Mouse (Mus musculus): ENCODE measurements around the gene Tcea2. TPM values are rescaled to one million over a fixed set of nuclear protein-coding genes. Genes with fewer than 3 reads are reported as not detected.

Gene Tcea2
- 3.5 and 3.7 TPM in 2 replicates for polyA plus RNA-seq (2012; rRNA removed; ENCODE audit: low replicate concordance)

GRCm38 (mm10) chr2:181679951-181680715, at the start of gene Tcea2:
Gene Tcea2 (plus strand): TSS chr2:181680310.

GRCm38 (mm10) chr2:181656734-181657133, 23.4 kb upstream of the Tcea2 start, which contains the start of gene Gm29797:
Gene Gm29797 (plus strand): TSS chr2:181657034.

DNA sequence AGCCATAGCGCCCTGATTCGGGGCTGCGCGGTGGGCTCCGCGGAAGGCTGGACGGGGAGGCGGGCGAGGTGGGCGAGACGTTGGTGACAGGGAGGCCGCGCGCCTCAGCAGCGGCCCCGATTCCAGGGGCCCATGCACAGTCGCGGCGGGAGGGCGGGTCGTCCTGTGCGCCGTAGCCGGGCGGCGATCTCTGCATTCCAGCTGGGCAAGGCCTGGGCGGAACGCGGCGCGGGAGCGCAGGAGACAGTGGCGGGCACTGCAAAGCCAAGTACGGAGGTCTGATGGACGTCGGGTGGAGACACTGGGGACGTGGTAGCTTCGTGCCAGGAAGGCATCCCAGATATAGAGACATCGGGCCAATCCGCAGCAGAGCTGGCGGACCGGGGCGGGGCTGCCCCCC, 8.8 kb upstream of the Tcea2 start, which contains the start of gene Sox18:
Sox18 (minus strand) TSS at position 315 of the 400 bp plus-strand sequence.

DNA sequence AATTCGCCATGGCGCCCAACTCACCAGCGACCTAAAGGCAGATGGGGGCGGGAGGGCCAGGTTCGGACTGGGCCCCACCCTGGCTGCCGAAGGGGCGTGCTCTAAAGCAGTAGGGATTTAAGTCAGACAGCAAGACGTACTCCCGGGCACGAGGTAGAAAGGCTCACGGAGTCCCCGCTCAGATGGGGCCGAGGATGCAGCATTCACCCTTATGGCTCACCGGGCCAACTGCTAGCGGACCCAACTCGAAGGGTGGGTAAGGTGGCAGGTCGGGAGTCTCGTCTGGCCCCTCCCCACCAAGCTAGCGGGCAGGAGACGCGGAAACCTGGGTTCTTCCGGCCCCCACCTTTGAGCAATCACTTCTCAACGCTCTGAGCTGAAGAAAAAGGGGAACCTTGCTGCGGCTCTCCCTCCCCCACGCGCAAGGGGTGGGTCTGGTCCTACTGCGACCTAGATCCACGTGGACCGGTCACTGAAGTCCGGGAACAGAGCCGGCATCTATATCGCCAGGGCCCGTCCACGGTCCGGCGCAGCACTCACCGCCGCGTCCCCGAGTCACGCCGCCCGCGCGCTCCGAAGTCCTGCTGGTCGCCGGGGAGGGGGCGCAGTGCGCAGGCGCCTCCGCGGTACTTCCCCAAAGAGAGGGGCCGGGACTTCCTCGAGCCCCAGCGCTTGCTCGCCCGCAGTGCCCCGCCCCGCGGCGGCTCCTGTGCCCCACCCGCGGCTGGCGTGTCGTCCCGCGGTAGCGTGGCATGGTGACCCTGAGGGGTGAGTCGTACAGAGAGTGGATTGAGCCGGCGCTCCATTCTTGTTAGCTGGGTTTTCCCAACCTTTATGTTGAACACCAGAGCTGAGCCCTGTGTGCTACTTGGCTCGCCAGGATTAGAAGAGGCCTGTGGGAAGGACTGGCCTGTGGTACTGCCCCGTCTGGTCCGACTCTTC, 13.5 kb downstream of the Tcea2 start, which contains the start of gene Rgs19:
Rgs19 (minus strand) TSS at position 639 of the 942 bp plus-strand sequence.

GRCm38 (mm10) chr2:181698241-181698640, 18.1 kb downstream of the Tcea2 start, which contains the start of gene Lkaaear1:
Gene Lkaaear1 (minus strand): TSS chr2:181698442.

DNA sequence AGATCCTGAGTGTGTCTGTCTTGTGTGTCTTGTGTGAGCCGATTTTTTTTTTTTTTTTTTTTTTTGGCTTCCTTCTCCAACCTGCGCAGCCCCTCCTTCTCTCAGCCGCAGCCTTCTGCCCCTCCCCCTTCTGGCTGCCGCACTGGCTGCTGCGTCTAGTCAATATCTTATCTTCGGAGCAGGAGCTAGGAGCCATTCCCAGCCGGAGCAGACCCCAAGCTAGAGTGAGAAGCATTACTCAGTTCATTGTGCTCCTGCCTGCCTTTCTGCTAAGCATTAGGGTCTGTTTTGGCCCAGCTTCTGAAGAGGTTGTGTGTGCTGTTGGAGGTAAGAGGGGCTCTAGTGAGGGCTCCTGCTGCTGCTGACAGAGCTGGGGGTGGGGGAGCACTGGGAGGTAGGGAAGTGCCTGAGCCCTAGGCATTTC, 34.8 kb downstream of the Tcea2 start, which contains the start of gene Oprl1:
Oprl1 (plus strand) TSS at position 114 of the 424 bp plus-strand sequence.

Other genes starting within 250 kb of the Tcea2 start
- gene Zbtb46, start 220.9 kb upstream of the Tcea2 start, polyA plus RNA-seq (2012; rRNA removed; ENCODE audit: low replicate concordance): 0.85 and 0.96 TPM in 2 replicates
- gene Abhd16b, start 187.1 kb upstream of the Tcea2 start, polyA plus RNA-seq (2012; rRNA removed; ENCODE audit: low replicate concordance): 0.06 TPM in 1 of 2 replicates, not detected in the other
- gene Tpd52l2, start 183.2 kb upstream of the Tcea2 start, polyA plus RNA-seq (2012; rRNA removed; ENCODE audit: low replicate concordance): 12.0 and 12.4 TPM in 2 replicates
- gene Dnajc5, start 159.8 kb upstream of the Tcea2 start, polyA plus RNA-seq (2012; rRNA removed; ENCODE audit: low replicate concordance): 20.8 and 23.1 TPM in 2 replicates
- gene Uckl1, start 95.4 kb upstream of the Tcea2 start, polyA plus RNA-seq (2012; rRNA removed; ENCODE audit: low replicate concordance): 92.3 and 132 TPM in 2 replicates
- gene Prpf6, start 88.4 kb upstream of the Tcea2 start, polyA plus RNA-seq (2012; rRNA removed; ENCODE audit: low replicate concordance): 4.1 and 4.5 TPM in 2 replicates
- 7.8 and 14.6 TPM in 2 replicates for gene Zfp512b, start 87.5 kb upstream of the Tcea2 start, polyA plus RNA-seq (2012; rRNA removed; ENCODE audit: low replicate concordance)
- gene Samd10, start 81.1 kb upstream of the Tcea2 start, polyA plus RNA-seq (2012; rRNA removed; ENCODE audit: low replicate concordance): 21.4 and 27.7 TPM in 2 replicates
- gene Gm29797, start 23.3 kb upstream of the Tcea2 start, polyA plus RNA-seq (2012; rRNA removed; ENCODE audit: low replicate concordance): 0.63 TPM in 1 of 2 replicates, not detected in the other
- 37.5 and 89.5 TPM in 2 replicates for gene Sox18, start 8.7 kb upstream of the Tcea2 start, polyA plus RNA-seq (2012; rRNA removed; ENCODE audit: low replicate concordance)
- gene Rgs19, start 13.7 kb downstream of the Tcea2 start, polyA plus RNA-seq (2012; rRNA removed; ENCODE audit: low replicate concordance): 17.5 and 20.7 TPM in 2 replicates
- gene Lkaaear1, start 18.1 kb downstream of the Tcea2 start, polyA plus RNA-seq (2012; rRNA removed; ENCODE audit: low replicate concordance): not detected in 2 replicates
- 0.13 TPM in 1 of 2 replicates, not detected in the other for gene Oprl1, start 34.7 kb downstream of the Tcea2 start, polyA plus RNA-seq (2012; rRNA removed; ENCODE audit: low replicate concordance)
- gene Myt1, start 83.0 kb downstream of the Tcea2 start, polyA plus RNA-seq (2012; rRNA removed; ENCODE audit: low replicate concordance): 0.26 and 0.67 TPM in 2 replicates
- 5.0 and 8.6 TPM in 2 replicates for gene Pcmtd2, start 157.5 kb downstream of the Tcea2 start, polyA plus RNA-seq (2012; rRNA removed; ENCODE audit: low replicate concordance)
- gene Polr3k, start 184.0 kb downstream of the Tcea2 start, polyA plus RNA-seq (2012; rRNA removed; ENCODE audit: low replicate concordance): 0.69 and 0.89 TPM in 2 replicates

Measured in duodenum, adult 2 months (tissue).